Mouse (Mus musculus) intestine, embryonic 15.5 days (tissue): ENCODE data around the gene Klhl6. TPM values are rescaled to one million over a fixed set of nuclear protein-coding genes. Genes with fewer than 3 reads are reported as not detected.

ENCODE experiments used
- ATAC-seq: fragments of 200-750 bp; cut with Nextera tagmentation; 2 replicates; pipeline ENCODE4 v1.8.0; 2017; ENCODE audit warnings: moderate TSS enrichment, moderate library complexity
- H3K27ac ChIP-seq: fragments of 300-500 bp; sonication (generic); 2 replicates; pipeline ENCODE4 v1.5.1; 2015; ENCODE audit warnings: mild to moderate bottlenecking, inconsistent platforms
- H3K27me3 ChIP-seq: fragments of 300-500 bp; sonication (generic); replicated peaks from 2 replicates; pipeline ENCODE4 v1.6.1; 2015; ENCODE audit warnings: inconsistent platforms
- H3K36me3 ChIP-seq: fragments of 300-500 bp; sonication (generic); 2 replicates; pipeline ENCODE4 v1.6.1; 2015; ENCODE audit warnings: inconsistent platforms
- H3K4me1 ChIP-seq: fragments of 300-500 bp; sonication (generic); replicated peaks from 2 replicates; pipeline ENCODE4 v1.6.1; 2015; ENCODE audit warnings: inconsistent platforms
- H3K4me2 ChIP-seq: fragments of 300-500 bp; sonication (generic); replicated peaks from 2 replicates; pipeline ENCODE4 v1.6.1; 2015; ENCODE audit warnings: mild to moderate bottlenecking, inconsistent platforms
- H3K4me3 ChIP-seq: fragments of 300-500 bp; sonication (generic); replicated peaks from 2 replicates; pipeline ENCODE4 v1.5.1; 2015; ENCODE audit warnings: inconsistent platforms
- H3K9ac ChIP-seq: fragments of 300-500 bp; sonication (generic); 2 replicates; pipeline ENCODE4 v1.6.1; 2015; ENCODE audit warnings: inconsistent platforms
- H3K9me3 ChIP-seq: fragments of 300-500 bp; sonication (generic); 2 replicates; pipeline ENCODE4 v1.6.1; 2016; ENCODE audit warnings: inconsistent platforms
- WGBS: fragments of 180-500 bp; shearing (Covaris S2); methylation state at CpG from one replicate; pipeline ENCODE4 v1.1.7; 2015; 5-methylcytosine and 5-hydroxymethylcytosine counted together
- polyA plus RNA-seq: library from polyadenylated mRNA; unstranded; fragments of >200 nt; fragmentation: Nextera tagmentation; extraction: Ambion mirVana; gene quantifications from 2 replicates; pipeline ENCODE4 v1.2.1, GENCODE M21; 2015

Klhl6 gene
- polyA plus RNA-seq, 1 experiment from 2014 or later: 9.1 TPM

DNA sequence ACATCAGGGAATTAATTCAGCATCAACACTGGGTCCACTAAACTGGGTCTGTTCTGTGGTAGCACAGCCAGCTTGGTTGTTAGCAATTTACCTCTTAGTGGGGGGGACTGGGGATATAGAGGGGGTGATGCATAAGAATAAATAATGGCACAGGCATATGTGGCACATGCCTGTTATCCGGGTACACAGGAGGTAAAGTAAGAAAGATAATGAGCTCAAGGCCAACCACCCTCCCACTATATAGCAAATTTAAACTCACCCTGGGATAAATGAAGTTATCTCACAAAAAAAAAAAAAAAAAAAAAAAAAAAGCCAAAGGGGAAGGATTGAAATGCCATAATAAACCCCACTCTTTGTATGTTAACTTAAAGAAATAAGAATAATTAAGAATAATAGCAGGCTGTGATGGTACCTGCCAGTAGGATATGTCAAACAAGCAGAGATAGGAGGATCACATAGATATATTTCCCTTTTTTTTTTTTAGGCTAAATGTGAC, 14.9 kb downstream of the Klhl6 start:
- Histone ChIP-seq H3K27me3 (no peaks in the 10 kb centered on the region), H3K4me3 (no peak overlapping the region), H3K4me2 (no peak overlapping the region), H3K9me3 (no peaks in the 10 kb centered on the region), H3K27ac (no peak overlapping the region), H3K36me3 (no peaks in the 10 kb centered on the region), H3K4me1 (no peaks in the 10 kb centered on the region), H3K9ac (no peak overlapping the region)
- WGBS: 90% methylated on average over 1 of the region's 1 CpGs
- no peak for ATAC-seq

DNA sequence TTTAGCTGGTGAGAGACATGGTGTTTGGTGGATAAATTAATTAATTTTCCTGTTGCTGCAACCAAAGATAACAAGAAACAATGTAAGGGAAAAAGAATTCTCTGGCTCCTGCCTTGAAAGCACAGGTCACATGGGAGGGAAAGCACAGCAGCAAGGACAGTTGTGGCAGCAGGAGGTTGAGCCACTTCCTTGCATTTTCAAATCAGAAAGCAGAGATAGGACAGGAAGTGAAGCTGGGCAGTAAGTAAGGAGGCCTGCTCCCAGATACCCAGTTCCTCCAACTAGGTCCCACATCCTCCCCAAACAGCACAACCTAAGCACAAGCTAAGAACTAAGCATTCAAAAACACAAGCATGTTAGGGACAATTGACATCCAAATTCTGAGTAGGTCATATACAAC, 15.9 kb downstream of the Klhl6 start:
- ATAC-seq: no peak
- H3K27ac ChIP-seq: no peak overlapping the region

DNA sequence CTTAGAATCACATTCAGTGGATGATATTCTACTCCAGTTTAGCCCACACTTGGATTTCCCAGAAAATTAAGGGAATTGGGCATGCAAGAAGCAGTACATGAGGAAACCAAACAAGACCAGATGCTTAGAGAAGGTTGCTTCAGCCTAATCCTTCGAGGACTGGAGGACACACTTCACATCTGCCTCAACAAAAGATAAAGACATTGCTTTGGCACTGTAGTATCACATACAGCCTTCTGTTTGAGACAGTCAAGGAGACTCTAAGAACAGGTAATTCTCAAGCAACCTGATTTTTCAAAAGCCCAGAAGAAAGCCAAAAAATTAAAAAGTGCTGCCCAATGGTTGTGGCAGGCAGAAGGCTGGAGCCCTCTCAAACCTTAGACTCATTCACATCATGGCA, 16.4 kb downstream of the Klhl6 start:
- WGBS: 80% methylated on average over 1 of the region's 1 CpGs

More for the DNA sequence above, 15.9 kb downstream of the Klhl6 start:
- Histone ChIP-seq H3K9me3 (no peaks in the 10 kb centered on the region), H3K27me3 (no peaks in the 10 kb centered on the region), H3K4me2 (no peak overlapping the region), H3K4me3 (no peak overlapping the region), H3K9ac (no peak overlapping the region), H3K4me1 (no peaks in the 10 kb centered on the region), H3K36me3 (no peaks in the 10 kb centered on the region)

DNA sequence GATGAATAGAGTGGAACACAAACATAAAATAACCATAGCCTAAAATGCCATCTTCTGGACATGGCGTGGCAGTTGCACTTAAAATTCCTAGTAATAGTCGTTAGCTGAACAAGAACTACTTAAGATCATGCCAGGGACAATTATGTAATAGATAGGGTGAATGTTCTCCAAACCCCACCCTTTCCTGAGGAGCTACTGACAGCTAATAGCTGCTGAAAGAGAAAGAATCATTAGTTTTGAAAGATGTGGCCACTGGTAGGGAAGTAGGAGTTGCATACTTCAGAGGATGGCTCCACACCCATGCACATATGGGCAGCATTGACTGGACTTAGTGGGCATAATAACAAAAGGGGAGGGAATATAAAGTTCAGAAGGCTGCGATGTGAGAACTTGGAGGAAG, 19.9 kb downstream of the Klhl6 start:
- Histone ChIP-seq H3K9ac (no peak overlapping the region), H3K27me3 (no peaks in the 10 kb centered on the region), H3K36me3 (no peaks in the 10 kb centered on the region), H3K9me3 (no peaks in the 10 kb centered on the region), H3K27ac (no peak overlapping the region), H3K4me2 (no peak overlapping the region), H3K4me3 (no peak overlapping the region), H3K4me1 (no peaks in the 10 kb centered on the region)
- ATAC-seq: no peak
- WGBS: 84% methylated on average over 3 of the region's 3 CpGs

More for the DNA sequence above, 16.4 kb downstream of the Klhl6 start:
- Histone ChIP-seq H3K9ac (no peak overlapping the region), H3K4me3 (no peak overlapping the region), H3K4me2 (no peak overlapping the region), H3K27me3 (no peaks in the 10 kb centered on the region), H3K36me3 (no peaks in the 10 kb centered on the region), H3K27ac (no peak overlapping the region), H3K9me3 (no peaks in the 10 kb centered on the region), H3K4me1 (no peaks in the 10 kb centered on the region)
- no peak for ATAC-seq

DNA sequence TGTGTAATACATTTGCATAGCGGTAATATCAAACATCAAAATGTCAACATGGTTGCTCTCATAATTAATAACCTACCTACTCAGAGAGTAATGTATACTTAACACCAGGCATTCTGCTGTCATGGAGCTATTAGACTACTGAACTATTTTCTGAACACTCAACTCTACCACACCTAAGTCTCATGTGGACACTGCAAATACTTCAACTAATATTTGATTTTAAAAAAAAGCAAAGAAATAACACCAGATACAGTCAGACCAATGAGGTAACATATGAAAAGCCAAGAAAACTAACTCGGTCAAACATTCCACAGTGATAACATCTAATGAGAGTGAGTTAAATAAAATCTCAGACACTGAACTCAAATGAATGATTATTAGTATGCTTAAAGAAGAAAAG, 21.8 kb downstream of the Klhl6 start:
- no peak for ATAC-seq
- 92% methylated on average over 2 of the region's 2 CpGs for WGBS
- H3K27ac ChIP-seq: no peak overlapping the region

DNA sequence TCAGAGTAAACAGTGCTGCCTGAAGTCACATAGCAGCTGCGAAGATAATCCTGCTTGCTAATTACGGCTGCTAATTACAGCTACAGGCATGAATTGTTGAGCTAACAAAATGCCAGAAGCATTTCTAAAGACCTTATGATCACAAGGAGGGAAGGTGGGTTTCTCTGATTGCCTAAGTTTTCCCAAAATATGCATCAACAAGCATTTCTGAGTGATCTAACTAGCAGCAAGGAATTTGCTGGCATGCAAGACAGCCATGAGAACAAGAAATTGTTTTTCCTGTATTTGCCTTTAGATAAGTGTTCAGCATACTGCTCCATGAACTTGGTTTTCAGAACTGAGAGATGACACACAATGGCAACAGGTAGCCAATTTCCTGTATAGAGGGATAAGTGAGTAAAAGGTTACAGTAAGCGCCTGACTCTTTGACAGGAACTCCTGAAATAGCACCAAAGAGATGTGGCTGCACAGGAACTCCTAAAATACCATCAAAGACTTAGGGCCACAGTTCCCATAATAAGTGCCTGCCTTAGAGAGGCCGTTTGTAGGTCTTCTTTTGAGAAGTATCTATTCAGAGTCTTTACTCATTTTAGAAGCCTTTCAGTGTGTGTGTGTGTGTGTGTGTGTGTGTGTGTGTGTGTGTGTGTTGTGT, 22.3 kb downstream of the Klhl6 start:
- ATAC-seq: no peak
- Histone ChIP-seq H3K4me2 (no peak overlapping the region), H3K9ac (no peak overlapping the region), H3K4me3 (no peak overlapping the region), H3K36me3 (no peaks in the 10 kb centered on the region), H3K9me3 (no peaks in the 10 kb centered on the region), H3K27me3 (no peaks in the 10 kb centered on the region), H3K4me1 (no peaks in the 10 kb centered on the region), H3K27ac (no peak overlapping the region)
- 65% methylated on average over 4 of the region's 4 CpGs for WGBS

More for the DNA sequence above, 21.8 kb downstream of the Klhl6 start:
- H3K4me3 ChIP-seq: no peak overlapping the region
- no peak overlapping the region for H3K4me2 ChIP-seq
- no peak overlapping the region for H3K9ac ChIP-seq
- H3K9me3 ChIP-seq: no peaks in the 10 kb centered on the region
- no peaks in the 10 kb centered on the region for H3K36me3 ChIP-seq
- H3K4me1 ChIP-seq: no peaks in the 10 kb centered on the region
- no peaks in the 10 kb centered on the region for H3K27me3 ChIP-seq

DNA sequence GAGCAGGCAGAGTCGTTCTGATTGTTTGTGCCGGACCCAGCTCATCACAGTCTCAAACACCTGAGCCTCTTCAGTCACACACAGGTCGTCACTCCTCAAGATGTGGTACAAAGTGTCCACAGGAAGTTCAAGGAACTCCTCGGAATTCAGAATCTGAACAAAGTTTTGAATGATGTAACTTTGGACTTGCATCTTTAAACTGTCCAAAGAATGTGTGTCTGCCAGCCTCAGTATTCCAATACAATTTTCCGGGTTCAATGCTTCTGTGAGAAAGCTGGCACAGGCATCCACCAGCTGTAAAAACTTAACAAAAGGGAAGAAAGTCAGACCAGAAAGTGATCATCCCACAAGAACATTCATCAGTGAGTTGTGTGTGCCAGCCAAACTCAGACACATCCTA, 25.8 kb downstream of the Klhl6 start:
- H3K36me3 ChIP-seq: no peaks in the 10 kb centered on the region
- no peaks in the 10 kb centered on the region for H3K27me3 ChIP-seq
- no peak for ATAC-seq
- H3K4me2 ChIP-seq: no peak overlapping the region
- no peak overlapping the region for H3K27ac ChIP-seq
- H3K9ac ChIP-seq: no peak overlapping the region
- H3K4me1 ChIP-seq: no peaks in the 10 kb centered on the region
- H3K9me3 ChIP-seq: no peaks in the 10 kb centered on the region
- 85% methylated on average over 5 of the region's 5 CpGs for WGBS
- no peak overlapping the region for H3K4me3 ChIP-seq

DNA sequence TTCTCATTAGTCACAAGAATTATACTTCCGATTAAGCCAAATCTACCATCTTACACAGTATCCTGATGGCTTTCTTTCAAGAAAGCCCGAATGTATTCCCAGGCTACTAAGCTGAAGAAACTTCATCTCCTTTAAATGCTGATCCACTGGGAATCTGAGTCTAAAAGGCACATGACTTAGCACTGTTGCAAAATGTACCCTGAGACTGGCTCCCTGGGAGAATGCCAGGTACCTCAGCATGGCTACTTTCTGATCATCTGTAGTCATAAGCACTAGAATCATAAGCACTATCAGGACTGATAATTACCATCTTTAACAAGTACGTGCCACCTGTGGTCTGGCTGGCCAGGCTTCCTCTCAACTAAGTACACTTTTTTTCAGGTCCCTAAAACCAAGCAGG, 35.5 kb downstream of the Klhl6 start:
- Histone ChIP-seq H3K4me3 (no peak overlapping the region), H3K4me2 (no peak overlapping the region), H3K9ac (no peak overlapping the region), H3K9me3 (no peaks in the 10 kb centered on the region), H3K36me3 (no peaks in the 10 kb centered on the region), H3K27me3 (no peaks in the 10 kb centered on the region), H3K27ac (no peak overlapping the region), H3K4me1 (no peaks in the 10 kb centered on the region)
- WGBS: 94% methylated on average over 3 of the region's 3 CpGs
- ATAC-seq: no peak

DNA sequence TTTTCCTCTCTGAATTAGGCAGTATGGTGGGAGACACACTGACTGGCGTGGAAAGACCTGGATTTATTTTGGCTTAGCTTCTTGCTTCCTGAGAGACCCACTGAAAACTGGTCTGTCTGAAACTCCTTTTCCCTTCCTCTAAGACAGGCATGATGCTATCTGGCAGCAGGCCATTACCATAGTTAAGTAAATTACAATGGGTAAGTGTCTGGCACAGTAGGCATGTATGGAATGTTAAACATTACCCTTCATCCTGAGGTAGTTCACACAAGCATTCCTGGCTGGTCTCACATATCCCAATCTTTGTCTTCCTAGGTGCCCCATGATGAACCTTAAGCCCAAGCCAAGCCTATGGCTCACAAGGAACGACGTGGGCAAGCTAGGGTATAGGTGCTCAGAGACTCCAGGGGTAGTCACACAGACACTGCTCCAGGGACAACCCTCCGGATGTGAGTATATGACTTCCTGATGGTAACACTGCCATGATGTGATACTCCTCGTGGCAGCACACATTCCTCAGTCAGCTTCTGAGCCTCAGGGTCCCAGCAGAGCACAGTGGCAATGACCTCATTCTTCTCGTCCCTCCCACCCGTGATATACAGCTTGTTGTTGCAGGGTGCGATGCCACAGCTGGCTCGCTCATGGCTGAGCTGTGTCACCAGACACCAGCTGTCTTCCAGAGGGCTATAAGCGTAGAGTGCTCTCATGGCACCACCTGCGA, 36.1 kb downstream of the Klhl6 start:
- 66% methylated on average over 11 of the region's 11 CpGs for WGBS
- Histone ChIP-seq H3K27me3 (no peaks in the 10 kb centered on the region), H3K4me3 (no peak overlapping the region), H3K4me2 (no peak overlapping the region), H3K36me3 (no peaks in the 10 kb centered on the region), H3K4me1 (no peaks in the 10 kb centered on the region), H3K9me3 (no peaks in the 10 kb centered on the region), H3K9ac (no peak overlapping the region), H3K27ac (no peak overlapping the region)
- no peak for ATAC-seq

DNA sequence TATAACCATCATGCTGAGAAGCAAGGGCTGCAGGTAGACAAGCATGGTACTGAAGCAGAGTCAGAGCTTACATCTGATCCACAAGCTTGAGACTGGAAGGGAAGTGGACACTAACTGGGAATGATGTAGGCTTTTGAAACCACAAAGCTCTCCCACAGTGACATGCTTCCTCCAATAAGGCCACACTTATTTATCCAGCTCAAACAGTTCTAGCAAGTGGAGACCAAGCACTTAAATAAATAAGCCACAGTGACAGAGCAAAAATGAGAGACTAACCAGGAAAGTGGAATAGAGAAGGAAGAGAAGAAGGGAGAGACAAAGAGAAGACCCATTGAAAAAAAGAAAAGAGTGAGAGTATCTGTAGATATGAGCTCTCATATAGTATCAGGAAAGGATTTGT, 62.0 kb downstream of the Klhl6 start:
- Histone ChIP-seq H3K4me2 (no peak overlapping the region), H3K9me3 (no peaks in the 10 kb centered on the region), H3K36me3 (no peaks in the 10 kb centered on the region), H3K4me1 (no peaks in the 10 kb centered on the region), H3K9ac (no peak overlapping the region), H3K27ac (no peak overlapping the region), H3K27me3 (no peaks in the 10 kb centered on the region), H3K4me3 (no peak overlapping the region)
- ATAC-seq: no peak

DNA sequence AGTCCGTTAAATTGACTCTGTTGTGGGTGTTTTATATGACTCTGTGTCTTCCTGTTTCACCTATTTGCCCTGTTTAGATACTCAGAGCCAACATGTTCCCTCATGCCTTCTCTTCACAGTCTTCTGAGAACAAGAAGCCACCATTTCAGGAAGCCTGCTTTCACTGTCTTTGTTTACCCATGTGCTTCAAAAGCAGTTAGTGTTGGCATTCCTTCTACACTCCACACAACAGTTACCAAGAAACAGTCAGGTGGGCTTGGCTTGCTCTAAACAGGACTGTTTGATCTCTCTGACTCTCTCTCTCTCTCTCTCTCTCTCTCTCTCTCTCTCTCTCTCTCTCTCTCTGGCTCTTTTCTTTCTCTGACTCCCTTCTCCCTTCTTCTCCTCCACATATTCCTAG, 64.6 kb downstream of the Klhl6 start:
- Histone ChIP-seq H3K4me1 (no peaks in the 10 kb centered on the region), H3K27ac (no peak overlapping the region), H3K4me3 (no peak overlapping the region), H3K9me3 (no peaks in the 10 kb centered on the region), H3K4me2 (no peak overlapping the region), H3K27me3 (no peaks in the 10 kb centered on the region), H3K9ac (no peak overlapping the region), H3K36me3 (no peaks in the 10 kb centered on the region)
- no peak for ATAC-seq
- 58% methylated on average over 1 of the region's 1 CpGs for whole genome bisulfite sequencing

DNA sequence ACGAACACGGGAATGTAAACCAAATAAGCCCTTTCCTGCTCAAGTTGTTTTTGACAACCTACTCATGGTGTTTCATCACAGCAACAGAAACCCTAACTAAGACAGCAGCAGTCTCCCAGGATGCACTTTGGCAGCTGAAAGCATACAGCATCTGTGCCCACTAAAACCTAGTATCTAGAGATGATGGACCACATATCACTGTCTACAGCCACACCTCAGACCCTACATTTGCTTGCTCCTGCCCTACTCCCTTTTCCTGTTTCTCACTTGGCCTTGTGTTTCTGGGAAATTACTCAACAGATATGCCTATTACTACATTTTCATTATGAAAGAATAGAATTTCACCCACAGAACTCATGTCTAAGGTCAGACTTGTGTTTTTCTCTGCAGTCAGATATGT, 70.3 kb downstream of the Klhl6 start:
- no peaks in the 10 kb centered on the region for H3K4me1 ChIP-seq
- H3K4me2 ChIP-seq: no peak overlapping the region
- ATAC-seq: no peak
- WGBS: 53% methylated on average over 2 of the region's 2 CpGs
- H3K27ac ChIP-seq: no peak overlapping the region
- no peaks in the 10 kb centered on the region for H3K36me3 ChIP-seq
- no peak overlapping the region for H3K9ac ChIP-seq
- no peaks in the 10 kb centered on the region for H3K27me3 ChIP-seq
- H3K9me3 ChIP-seq: no peaks in the 10 kb centered on the region
- no peak overlapping the region for H3K4me3 ChIP-seq

DNA sequence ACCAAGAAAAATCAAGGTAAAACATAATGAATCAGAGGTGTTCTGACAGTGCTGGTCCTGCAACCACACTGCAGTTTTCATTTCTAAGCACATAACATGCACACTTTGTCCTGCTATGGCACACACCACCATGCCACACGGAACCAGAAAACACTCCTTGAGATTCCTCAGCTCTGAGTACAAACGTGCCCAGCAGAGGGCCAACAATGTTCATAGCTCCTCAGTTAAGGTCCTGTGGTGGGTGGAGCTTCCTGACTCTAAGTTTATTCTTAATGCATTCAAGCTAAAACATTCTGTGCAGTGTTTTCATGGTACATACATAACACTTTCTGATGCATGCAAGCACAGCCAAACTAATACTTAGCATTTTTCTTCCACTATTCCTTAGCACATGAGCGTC, 74.5 kb downstream of the Klhl6 start:
- H3K36me3 ChIP-seq: no peaks in the 10 kb centered on the region
- 51% methylated on average over 3 of the region's 3 CpGs for WGBS
- H3K4me2 ChIP-seq: no peak overlapping the region
- ATAC-seq: no peak
- H3K9ac ChIP-seq: no peak overlapping the region
- H3K9me3 ChIP-seq: no peaks in the 10 kb centered on the region
- H3K27ac ChIP-seq: no peak overlapping the region
- no peak overlapping the region for H3K4me3 ChIP-seq
- no peaks in the 10 kb centered on the region for H3K4me1 ChIP-seq
- no peaks in the 10 kb centered on the region for H3K27me3 ChIP-seq
